Mouse (Mus musculus) olfactory bulb, adult 2 months (tissue): ENCODE data around the gene Agap2.

Source experiments
- CTCF ChIP-seq: fragments of 200-500 bp; IDR thresholded peaks from 2 replicates; pipeline ENCODE4 v1.5.1; 2012; ENCODE audit warnings: low read depth, mild to moderate bottlenecking, low read length, moderate library complexity; ENCODE audit not compliant: insufficient read depth
- POLR2A ChIP-seq: fragments of 200-500 bp; IDR thresholded peaks from 2 replicates; pipeline ENCODE4 v1.6.1; 2012; ENCODE audit warnings: mild to moderate bottlenecking, low read depth, low read length, moderate library complexity; ENCODE audit not compliant: insufficient read depth

GRCm38 (mm10) chr10:127042468-127043115, 32.5 kb upstream of the Agap2 start:
- TF ChIP-seq POLR2A (no peak), CTCF (no peak)
